9 mouse cellular contexts compared by ENCODE assay signal in the genomic region with DNA sequence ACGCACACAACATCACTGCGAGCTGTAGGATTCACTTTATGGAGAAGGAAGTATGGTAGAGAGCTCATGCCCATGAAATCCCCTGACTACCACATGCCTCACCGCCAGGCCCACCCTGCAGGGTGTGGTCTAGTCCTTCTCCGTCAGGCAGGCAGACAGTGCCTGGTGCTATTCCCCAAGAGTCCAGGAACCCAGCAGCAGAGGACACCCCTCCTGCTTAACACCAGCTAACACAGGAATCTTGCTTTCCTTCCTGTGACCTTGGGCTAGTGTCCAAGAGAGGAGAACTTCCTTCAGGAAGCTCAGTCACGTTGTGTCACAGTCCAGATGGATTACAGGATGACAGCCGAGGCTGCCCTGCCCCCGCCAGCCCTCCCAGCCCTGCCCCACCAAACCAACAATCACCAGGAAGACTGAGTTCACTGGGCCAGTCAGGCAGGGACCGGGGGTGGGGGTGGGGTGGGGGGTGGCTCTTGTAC. TPM values are rescaled to one million over a fixed set of nuclear protein-coding genes. Genes with fewer than 3 reads are reported as not detected.
DNase-seq lines count a peak whose midpoint lies in the region; ATAC-seq and TF ChIP-seq lines count a peak whose summit lies in the region.
"Had no signal": no experiment of that assay in that cellular context is flagged by ENCODE, and none has a peak within 500 bp of the region (broad histone marks: within the 10 kb centered on the region; RNA-seq: fewer than 3 reads in every experiment).

No protein-coding gene starts in this region.

- H3K4me1 ChIP-seq in heart, embryonic 15.5 days (replicated peaks), result peaks cover 15% of the 10 kb centered on the region

- H3K36me3 ChIP-seq in heart, embryonic 15.5 days, result no peaks in the 10 kb centered on the region
- H3K36me3 ChIP-seq in myocyte (ENCODE audit: control insufficient read depth, insufficient read depth), result no peaks in the 10 kb centered on the region
- H3K36me3 ChIP-seq: embryonic facial prominence, embryonic 13.5 days had no signal

- ATAC-seq in heart, embryonic 15.5 days (replicated peaks; ENCODE audit: insufficient number of reproducible peaks, insufficient read depth, low FRiP score, low read depth), result peak; percentile 89
- no peak for ATAC-seq in inflammation-experienced regulatory T-cells, adult 6 months

- no peak overlapping the region for H3K9ac ChIP-seq in heart, embryonic 15.5 days
- H3K9ac ChIP-seq: embryonic facial prominence, embryonic 13.5 days had no signal

- no peak overlapping the region for H3K4me3 ChIP-seq in heart, embryonic 15.5 days
- H3K4me3 ChIP-seq in myocyte, result no peak overlapping the region
- H3K4me3 ChIP-seq: embryonic facial prominence, embryonic 13.5 days had no signal

- DNase-seq in gastrocnemius, adult 18-20 months (ENCODE audit: low spot score), result peak; percentile 30
- no peak for DNase-seq in gastrocnemius, postnatal 14 days
- peak; percentile 76 for DNase-seq in large intestine, adult 2 months (ENCODE audit: low read depth, low spot score)
- DNase-seq in adipocyte (ENCODE audit: low spot score), result no peak
- DNase-seq in cerebellum, postnatal 10 days, result no peak

- peak overlapping the region; percentile 75 for H3K27ac ChIP-seq in heart, embryonic 15.5 days
- H3K27ac ChIP-seq: embryonic facial prominence, embryonic 13.5 days had no signal

- H3K27me3 ChIP-seq in heart, embryonic 15.5 days, result no peaks in the 10 kb centered on the region
- no peaks in the 10 kb centered on the region for H3K27me3 ChIP-seq in myocyte (ENCODE audit: control insufficient read depth, insufficient read depth, insufficient read length)
- H3K27me3 ChIP-seq: embryonic facial prominence, embryonic 13.5 days had no signal

- no peaks in the 10 kb centered on the region for H3K79me2 ChIP-seq in myocyte (ENCODE audit: control insufficient read depth, insufficient read depth)

- 0 out of 2 replicates have a peak overlapping the region, but pooled peaks have one; percentile 10 for H3K4me2 ChIP-seq in heart, embryonic 15.5 days
- H3K4me2 ChIP-seq in myocyte (ENCODE audit: low read depth), result peak overlapping the region; percentile 23
- H3K4me2 ChIP-seq: embryonic facial prominence, embryonic 13.5 days had no signal

- no peak for TF ChIP-seq POLR2A in myocyte (IDR thresholded peaks at IDR 0.05; ENCODE audit: insufficient read length, low read depth)

- intact Hi-C loops in gastrocnemius, postnatal 14 days (cut with DNase I; ENCODE audit: low total_unique reads), result no loop called here

- no peak overlapping the region for H3ac ChIP-seq in myocyte (ENCODE audit: control insufficient read depth, insufficient read length)

- no peaks in the 10 kb centered on the region for H3K9me3 ChIP-seq in heart, embryonic 15.5 days (replicated peaks)
- H3K9me3 ChIP-seq: embryonic facial prominence, embryonic 13.5 days had no signal

- 24% methylated on average over 8 of the region's 8 CpGs for WGBS in heart, embryonic 15.5 days
- WGBS in large intestine, adult 2 months, result 4% methylated on average over 8 of the region's 8 CpGs

TF ChIP-seq in myocyte, 11 proteins besides CTCF, POLR2A, EP300 and RAD21:
- TF ChIP-seq MYOG (IDR thresholded peaks at IDR 0.05; ENCODE audit: control insufficient read depth in 1 of 3, insufficient read depth in 1 of 3, insufficient read length in 2 of 3, low read depth in 2 of 3), result no peak
- no peak for TF ChIP-seq CEBPB (IDR thresholded peaks at IDR 0.05; ENCODE audit: insufficient read depth, poor library complexity, severe bottlenecking)
- TF ChIP-seq TCF12 (IDR thresholded peaks at IDR 0.05; ENCODE audit: insufficient read depth, poor library complexity, severe bottlenecking), result no peak
- no peak for TF ChIP-seq MYOD1 (IDR thresholded peaks at IDR 0.05; ENCODE audit: control insufficient read depth in 1 of 3, insufficient read length in 2 of 3, low read depth in 2 of 3)
- TF ChIP-seq MAX (IDR thresholded peaks at IDR 0.05; ENCODE audit: low read depth), result no peak
- TF ChIP-seq TCF3 (IDR thresholded peaks at IDR 0.05; ENCODE audit: insufficient read length, low read depth), result no peak
- no peak for TF ChIP-seq E2F4 (IDR thresholded peaks at IDR 0.05; ENCODE audit: insufficient read depth)
- no peak for TF ChIP-seq REST (IDR thresholded peaks at IDR 0.05; ENCODE audit: insufficient read depth, insufficient read length)
- TF ChIP-seq POLR2AphosphoS2 (IDR thresholded peaks at IDR 0.05; ENCODE audit: insufficient read length, low read depth), result no peak
- TF ChIP-seq SRF (IDR thresholded peaks at IDR 0.05; ENCODE audit: control insufficient read depth, insufficient read length, low read depth), result no peak
- TF ChIP-seq USF1 (IDR thresholded peaks at IDR 0.05; ENCODE audit: low read depth), result no peak

RNA-seq across cellular contexts. Expression of gene Cdc42bpb, which starts 9.2 kb away (rescaled TPM):
- 10 to 100 TPM; 17.3 to 21.2 TPM for total RNA-seq in gastrocnemius, adult 18-20 months (2021)
- total RNA-seq in gastrocnemius, postnatal 14 days (2021), result 10 to 100 TPM; 32.2 to 34.1 TPM
- 20.1 and 26.7 TPM in 2 replicates for polyA plus RNA-seq in heart, embryonic 15.5 days (2015; fragmentation: Nextera tagmentation; extraction: Ambion mirVana)
- 186 and 250 TPM in 2 replicates for polyA plus RNA-seq in large intestine, adult 2 months (2012; rRNA removed)
- 43.2 TPM for polyA plus RNA-seq in myocyte (2012; fragmentation: generic; extraction: Trizol)
- 1 to 10 TPM in 1 of 3 experiments, under 1 TPM in 2; 0.19 to 1.3 (median 0.67) TPM for polyA plus RNA-seq in inflammation-experienced regulatory T-cells, adult 6 months (2017; shearing (Covaris generic))

RNA-seq across cellular contexts. Expression of gene Lbhd2, which starts 19.9 kb away (rescaled TPM):
- total RNA-seq in gastrocnemius, adult 18-20 months (2021), result not detected
- not detected for total RNA-seq in gastrocnemius, postnatal 14 days (2021)
- polyA plus RNA-seq in heart, embryonic 15.5 days (2015; fragmentation: Nextera tagmentation; extraction: Ambion mirVana), result 0.45 and 1.6 TPM in 2 replicates
- polyA plus RNA-seq in large intestine, adult 2 months (2012; rRNA removed), result 0.92 and 1.5 TPM in 2 replicates
- polyA plus RNA-seq in myocyte (2012; fragmentation: generic; extraction: Trizol), result not detected
- polyA plus RNA-seq in inflammation-experienced regulatory T-cells, adult 6 months (2017; shearing (Covaris generic)), result 1 to 10 TPM in 1 of 3 experiments, not detected in 2; 3.5 TPM

RNA-seq across cellular contexts. Expression of gene Exoc3l4, which starts 30.1 kb away (rescaled TPM):
- total RNA-seq in gastrocnemius, adult 18-20 months (2021), result 1 to 10 TPM; 2.0 to 3.4 TPM
- total RNA-seq in gastrocnemius, postnatal 14 days (2021), result 10 to 100 TPM; 12.8 to 23.8 TPM
- polyA plus RNA-seq in heart, embryonic 15.5 days (2015; fragmentation: Nextera tagmentation; extraction: Ambion mirVana), result 8.0 and 15.1 TPM in 2 replicates
- polyA plus RNA-seq in large intestine, adult 2 months (2012; rRNA removed), result 197 and 357 TPM in 2 replicates
- 23.2 TPM for polyA plus RNA-seq in myocyte (2012; fragmentation: generic; extraction: Trizol)
- polyA plus RNA-seq in inflammation-experienced regulatory T-cells, adult 6 months (2017; shearing (Covaris generic)), result not detected

RNA-seq across cellular contexts. Expression of gene Tnfaip2, which starts 55.6 kb away (rescaled TPM):
- total RNA-seq in gastrocnemius, adult 18-20 months (2021), result 10 to 100 TPM; 38.8 to 52.9 TPM
- total RNA-seq in gastrocnemius, postnatal 14 days (2021), result 10 to 100 TPM; 22.7 to 46.6 TPM
- 4.8 and 8.1 TPM in 2 replicates for polyA plus RNA-seq in heart, embryonic 15.5 days (2015; fragmentation: Nextera tagmentation; extraction: Ambion mirVana)
- 18.0 and 21.4 TPM in 2 replicates for polyA plus RNA-seq in large intestine, adult 2 months (2012; rRNA removed)
- polyA plus RNA-seq in myocyte (2012; fragmentation: generic; extraction: Trizol), result 169 TPM
- polyA plus RNA-seq in inflammation-experienced regulatory T-cells, adult 6 months (2017; shearing (Covaris generic)), result not detected

Comparison
In these comparisons a context has a peak if more than half of its experiments do, and no peak if none do; other contexts are left out.
1. DNase-seq: peak in gastrocnemius, adult 18-20 months (single experiment) and large intestine, adult 2 months (single experiment); none in gastrocnemius, postnatal 14 days (single experiment), adipocyte (single experiment) and cerebellum, postnatal 10 days (0 of 2).